Mouse (Mus musculus) T-helper 17 cell (primary cell): Measurements from ENCODE around the gene 1700016C15Rik.

Source experiments
- in situ Hi-C, 2 experiments: fragments of 300-600 bp; cut with MboI, MseI; formaldehyde crosslinking; loops; 1 replicate in 1 of 2; 2 replicates in 1 of 2; pipeline ENCODE4 v1.15.1; 2025; ENCODE audit warnings: high pct_unique_total_duplicates in 2 of 2

The 1700016C15Rik gene

DNA sequence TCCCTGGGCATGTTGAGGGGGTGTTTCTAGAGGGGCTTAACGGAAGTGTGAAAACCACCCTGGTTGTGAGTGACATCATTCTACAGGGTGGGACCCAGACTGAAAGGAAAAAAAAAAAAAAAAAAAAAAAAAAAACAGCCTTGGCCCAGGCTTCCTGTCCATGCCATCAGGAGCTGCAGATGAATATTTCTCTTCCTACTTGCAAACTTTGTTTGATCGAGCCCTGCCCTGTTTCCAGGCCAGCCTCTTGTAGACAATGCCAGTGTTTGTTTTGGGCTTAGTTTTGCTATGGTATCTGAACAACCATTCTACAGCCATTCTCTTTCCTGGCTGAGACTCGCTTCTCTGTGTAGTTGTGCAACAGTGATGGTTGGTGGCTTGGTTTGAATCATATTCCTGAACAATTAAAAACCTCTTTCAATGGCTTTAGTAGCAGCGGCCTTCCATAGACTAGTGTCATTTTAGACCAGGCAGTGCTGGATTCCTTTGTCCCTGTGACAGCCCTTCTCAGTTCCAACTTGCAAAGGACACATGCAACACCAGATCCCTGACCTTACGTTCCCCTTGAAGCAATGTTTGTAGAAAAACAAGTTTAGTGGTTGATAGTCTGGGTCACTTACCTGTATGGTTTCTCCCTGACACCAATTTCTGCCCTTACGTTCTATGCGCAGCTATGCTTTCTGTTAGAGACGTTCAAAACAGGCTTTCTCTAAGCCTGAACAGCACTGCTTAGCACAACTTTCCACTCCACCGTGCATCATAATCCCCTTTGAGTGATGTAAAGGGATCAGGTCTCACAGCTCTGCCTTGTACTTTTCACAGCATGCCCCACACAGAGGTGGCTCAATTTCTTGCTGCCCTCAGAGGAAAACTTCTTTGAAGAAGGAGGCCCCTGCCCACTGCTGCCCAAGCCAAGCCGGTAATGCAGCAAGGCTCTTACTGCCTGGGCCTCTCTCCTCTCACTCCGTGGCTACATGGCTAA, at the start of gene 1700016C15Rik:
1700016C15Rik (plus strand) TSS at position 772 of the 982 bp plus-strand sequence.
- in situ Hi-C loops = no loop called here

DNA sequence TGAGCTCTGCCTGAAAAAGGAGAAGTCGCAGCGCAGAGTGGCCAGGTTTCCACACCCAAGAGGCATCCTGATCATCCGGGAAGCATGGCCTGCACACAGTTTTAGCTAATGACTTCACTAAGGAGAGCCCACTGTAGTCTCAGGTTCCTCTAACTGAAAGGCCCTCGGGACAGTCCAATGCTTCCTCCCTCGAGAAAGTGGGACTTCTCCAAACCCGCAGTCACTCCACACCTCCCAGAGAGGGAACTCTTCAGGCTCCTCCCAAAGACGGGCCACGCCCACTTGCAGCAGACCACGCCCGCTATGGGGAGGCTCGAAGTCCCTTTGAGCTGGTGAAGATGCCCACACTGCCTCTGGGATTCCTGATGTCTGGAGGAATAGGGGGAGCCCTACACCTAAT, 48.4 kb upstream of the 1700016C15Rik start:
- in situ Hi-C loops = loop anchor here (5.0 to 25.0 kb wide), 3 partner anchors 34 to 969 kb away; no protein-coding TSS in a partner anchor

DNA sequence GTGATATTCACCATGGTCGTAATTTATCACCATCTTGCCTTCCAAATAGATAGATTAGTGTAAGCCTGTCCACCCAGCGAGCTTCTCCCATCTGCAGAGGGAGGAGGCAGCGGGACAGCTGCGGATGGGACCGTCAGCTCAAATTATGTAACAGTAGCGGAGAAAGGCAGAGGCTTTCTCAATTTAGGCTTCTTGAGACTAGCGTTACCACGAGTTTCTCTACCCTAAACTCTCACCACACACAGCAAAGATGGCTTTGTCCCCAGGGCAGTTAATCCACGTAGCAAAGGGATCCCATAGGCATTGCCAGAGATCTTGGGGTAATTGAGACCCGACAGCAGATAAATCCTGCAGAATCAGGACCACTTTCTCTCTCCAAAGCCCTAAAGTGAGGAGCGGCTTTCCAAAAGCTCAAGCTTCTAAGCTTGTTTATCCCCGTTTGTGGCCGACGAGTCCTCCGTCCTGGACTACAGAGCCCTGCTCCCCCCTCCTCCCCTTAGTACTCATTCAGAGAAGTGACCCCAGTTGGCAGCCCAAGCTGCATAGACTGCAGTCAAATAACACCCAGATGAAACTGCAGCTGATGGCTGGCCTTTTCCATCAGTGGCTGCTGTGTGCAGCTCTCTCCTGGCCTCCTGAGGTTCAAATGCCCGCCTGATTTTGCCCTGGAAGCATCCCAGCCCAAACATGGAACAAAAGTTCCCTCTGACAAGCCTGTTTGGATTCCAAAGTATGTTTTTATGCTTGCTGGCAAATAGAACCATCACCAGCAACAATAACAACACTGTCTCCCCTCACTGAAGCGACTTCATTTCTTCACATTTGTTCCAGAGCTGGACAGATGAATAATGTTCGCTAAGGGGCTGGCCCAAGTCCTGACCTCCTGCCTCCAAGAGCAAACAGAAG, 45.4 kb upstream of the 1700016C15Rik start:
- in situ Hi-C loops = loop anchor here (5.0 to 25.0 kb wide), 3 partner anchors 37 to 972 kb away; no protein-coding TSS in a partner anchor

DNA sequence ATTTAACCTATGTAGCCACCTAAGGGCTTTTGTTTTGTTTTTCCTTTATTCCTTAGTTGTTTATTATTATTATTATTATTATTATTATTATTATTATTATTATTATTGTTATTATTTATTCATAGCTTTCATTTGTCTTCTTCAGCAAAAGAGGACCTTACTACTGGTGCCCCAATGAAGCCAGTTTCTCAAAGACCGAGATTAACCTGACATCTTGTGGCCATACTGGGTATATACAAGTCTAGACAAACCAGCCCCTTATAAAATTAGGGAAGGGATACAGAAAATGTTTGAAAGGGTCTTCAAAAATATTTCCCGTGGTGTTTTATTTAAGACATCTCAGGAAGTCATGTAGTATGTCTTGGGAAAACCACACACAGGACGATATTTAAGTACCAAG, 44.7 kb upstream of the 1700016C15Rik start:
- in situ Hi-C loops = loop anchor here (5.0 to 25.0 kb wide), 5 partner anchors 38 to 973 kb away; no protein-coding TSS in a partner anchor

DNA sequence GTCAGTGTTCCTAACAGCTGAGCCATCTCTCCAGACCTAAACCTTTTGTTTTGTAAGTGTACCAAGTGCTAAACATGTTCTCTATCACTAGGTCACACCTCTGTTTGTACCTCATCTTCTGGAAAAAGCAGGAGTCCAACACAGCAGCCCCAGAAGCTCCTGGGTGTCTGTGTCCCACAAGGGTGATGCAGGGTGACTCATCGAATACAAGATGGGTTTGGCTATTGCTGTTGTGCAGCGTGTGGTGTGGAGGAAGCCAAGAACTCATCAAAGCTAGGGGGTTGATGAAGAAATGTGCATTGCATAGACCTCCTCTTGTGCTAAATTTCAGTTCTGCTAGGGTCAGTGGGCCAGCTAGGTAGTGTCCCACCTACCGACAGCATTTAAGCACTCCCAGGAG, 43.5 kb upstream of the 1700016C15Rik start:
- in situ Hi-C loops = loop anchor here (5.0 to 25.0 kb wide), 4 partner anchors 279 to 974 kb away; no protein-coding TSS in a partner anchor

DNA sequence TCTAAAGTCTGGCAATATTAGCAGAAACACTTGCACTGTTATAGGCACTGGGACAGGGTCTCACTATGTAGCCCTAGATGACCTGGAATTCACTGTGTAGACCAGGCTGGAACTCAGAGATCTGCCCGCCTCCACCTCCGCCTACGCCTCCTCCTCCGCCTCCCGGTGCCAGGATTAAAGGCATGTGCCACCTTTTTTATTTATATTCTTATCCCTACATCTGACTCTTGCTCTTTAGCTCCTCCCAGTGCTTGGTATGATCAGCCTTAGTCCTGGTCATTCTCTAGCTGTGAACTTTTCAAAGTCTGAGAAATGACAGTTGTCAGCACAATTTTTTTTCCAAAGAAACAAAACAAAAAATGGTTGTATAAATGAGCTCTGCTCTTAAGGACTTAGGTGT, 42.6 kb upstream of the 1700016C15Rik start:
- in situ Hi-C loops = loop anchor here (5.0 to 25.0 kb wide), 4 partner anchors 280 to 975 kb away; no protein-coding TSS in a partner anchor

DNA sequence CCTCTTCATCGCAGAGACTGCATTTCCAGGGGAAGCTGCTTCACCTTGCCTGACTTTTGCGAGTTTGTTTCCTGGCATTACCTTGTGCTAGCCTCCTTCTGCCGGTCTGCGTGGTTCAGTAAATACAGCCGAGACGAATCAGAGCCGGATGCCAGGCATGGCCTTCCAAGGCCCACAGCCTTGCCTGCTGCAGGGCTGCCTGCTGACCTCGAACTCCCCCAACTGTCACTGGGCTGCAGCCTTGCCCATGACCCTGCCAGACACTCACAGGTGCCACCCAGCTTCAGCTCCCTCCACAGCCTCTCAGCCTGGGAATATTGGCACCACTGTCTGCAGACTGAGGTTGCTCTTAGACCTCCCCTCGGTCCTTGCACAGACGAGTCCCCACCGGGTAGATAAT, 37.1 kb upstream of the 1700016C15Rik start:
- in situ Hi-C loops = loop anchor here in 1 of 2 experiments (25.0 kb wide), 1 partner anchor 980 kb away; no protein-coding TSS in a partner anchor

DNA sequence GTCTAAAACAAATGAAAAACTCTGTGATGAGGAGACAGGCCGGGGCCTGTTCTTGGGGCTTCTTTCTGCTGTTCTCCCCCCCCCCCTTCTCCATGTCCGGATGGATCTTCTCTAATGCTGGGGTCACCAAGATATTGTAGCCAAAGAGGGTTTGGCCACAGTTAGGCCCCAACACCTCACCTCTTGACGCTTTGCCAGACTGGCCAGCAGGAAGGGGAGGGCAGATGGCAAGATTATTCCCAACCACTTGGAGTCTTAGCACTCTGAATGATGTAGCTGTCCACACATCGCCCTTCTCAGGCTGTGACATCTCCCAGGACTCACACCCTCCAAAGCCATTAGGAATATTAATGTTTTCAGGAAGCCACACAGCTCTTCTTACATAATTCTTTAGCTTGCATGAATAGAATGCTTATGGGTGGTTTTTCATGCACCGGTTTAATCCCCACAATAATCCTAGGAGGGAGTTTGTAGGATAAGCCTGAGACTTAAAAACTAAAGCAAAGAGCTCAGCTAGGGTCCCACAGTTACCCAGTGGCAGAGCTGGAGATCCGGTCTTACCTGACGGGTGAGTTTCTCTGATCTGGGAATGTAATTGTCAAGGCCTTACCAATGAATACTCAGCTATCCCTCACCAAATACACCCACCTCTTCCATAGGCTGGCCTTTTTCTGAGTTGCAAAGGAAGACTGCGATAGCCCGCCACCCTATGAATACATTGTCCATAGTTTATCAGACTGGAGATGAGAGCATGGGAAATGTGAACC, 35.9 kb upstream of the 1700016C15Rik start:
- in situ Hi-C loops = loop anchor here in 1 of 2 experiments (25.0 kb wide), 1 partner anchor 981 kb away; no protein-coding TSS in a partner anchor

DNA sequence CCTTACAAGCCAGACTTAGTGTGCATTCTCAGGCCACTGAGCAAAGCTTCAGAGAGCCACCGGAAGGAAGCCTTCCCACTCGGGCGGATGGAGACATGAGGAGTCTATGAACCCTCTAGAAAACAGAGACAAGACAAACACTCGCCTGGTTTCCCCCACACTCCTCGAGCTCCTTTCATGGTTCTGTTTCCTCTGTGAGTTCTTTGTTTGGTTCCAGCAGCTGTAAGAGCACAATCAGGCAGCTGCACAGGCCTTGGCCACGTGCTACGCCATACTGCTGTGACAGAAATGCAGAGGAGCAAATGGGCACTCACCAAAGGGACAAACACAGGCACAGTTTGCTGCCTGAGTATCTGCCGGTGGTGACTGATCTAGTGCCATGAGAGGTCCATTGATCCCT, 29.1 kb upstream of the 1700016C15Rik start:
- in situ Hi-C loops = loop anchor here in 1 of 2 experiments (5.0 kb wide), 1 partner anchor 818 kb away; no protein-coding TSS in a partner anchor

DNA sequence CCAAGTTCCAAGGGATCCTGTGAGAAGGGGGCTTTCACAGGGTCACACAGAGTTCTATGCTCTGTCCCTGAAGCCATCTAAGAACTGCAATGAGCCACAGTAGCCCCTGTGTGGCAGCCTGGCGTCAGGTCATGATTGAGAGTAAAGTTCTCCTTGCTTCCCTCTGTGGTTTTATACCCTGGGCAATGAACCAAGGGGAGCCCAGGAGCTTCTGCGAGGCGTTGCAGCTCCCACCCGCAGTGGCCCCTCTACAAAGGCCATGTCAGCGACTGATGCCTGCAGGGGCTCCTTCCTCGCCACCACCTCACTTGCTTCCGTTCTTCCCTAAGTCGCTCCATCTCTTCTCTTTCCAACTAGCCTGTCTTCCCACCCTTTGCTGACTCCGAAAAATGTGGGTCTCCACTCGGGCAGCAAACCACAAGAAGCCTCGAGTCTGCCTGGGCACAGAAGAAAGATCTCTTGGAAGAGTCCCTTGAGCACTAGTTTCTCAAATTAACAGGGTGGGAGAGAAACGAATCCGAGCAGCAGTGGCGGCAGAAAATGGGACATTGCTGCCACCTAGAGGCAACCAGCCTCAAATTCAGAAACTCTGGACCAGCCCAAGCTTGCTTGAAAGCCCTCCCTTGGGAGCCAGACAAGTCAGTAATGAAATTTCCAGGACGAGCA, 27.0 kb upstream of the 1700016C15Rik start:
- in situ Hi-C loops = loop anchor here in 1 of 2 experiments (5.0 kb wide), 1 partner anchor 820 kb away; no protein-coding TSS in a partner anchor

DNA sequence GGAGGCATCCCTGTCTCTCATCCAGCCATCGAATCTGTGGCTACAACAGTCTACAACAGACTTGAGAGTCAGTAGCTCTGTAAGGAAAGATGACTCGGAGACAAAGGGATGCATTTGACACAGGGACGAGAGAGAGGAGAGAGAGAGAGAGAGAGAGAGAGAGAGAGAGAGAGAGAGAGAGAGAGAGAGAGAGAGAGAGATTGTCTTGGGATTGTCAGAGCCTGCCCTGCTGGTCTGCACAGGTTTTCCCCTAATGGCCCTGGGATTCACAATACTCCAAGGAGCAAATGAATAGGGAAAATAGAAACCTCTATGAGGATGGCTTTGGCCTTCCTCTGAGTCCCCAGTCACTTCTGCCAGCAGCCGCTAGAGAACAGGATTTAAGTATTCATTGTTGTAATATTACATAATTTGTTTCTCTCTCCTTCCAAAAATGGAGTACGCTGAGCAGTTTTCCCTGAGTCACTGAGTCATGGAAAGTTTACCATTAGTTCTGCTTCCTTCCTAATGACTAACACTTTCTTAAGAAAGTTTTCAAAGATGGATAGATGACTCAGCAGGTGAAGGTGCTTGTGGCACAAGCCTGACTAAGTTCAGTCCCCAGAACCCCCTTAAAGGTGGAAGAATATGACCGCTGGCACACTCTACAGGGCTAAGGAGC, 26.3 kb upstream of the 1700016C15Rik start:
- in situ Hi-C loops = loop anchor here in 1 of 2 experiments (5.0 kb wide), 1 partner anchor 821 kb away; no protein-coding TSS in a partner anchor

DNA sequence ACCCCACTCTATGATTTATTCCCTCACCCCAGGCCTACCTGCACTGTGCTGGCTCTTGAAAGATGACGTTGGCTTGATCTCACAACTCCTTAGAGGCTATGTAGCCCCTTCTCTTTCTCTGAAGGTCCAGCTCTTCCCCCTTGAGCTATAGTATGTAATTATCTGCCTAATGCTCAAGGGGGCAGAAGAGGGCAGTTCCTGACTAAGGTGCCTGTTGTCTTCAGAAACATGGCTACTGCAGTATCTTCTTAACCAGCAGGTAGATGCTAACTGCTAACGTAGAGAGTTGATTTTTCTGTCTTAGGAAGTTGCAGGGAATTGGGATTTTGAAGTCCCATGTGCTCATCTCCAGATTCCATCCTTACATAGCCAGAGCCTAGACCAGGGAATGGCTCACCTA, 24.4 kb upstream of the 1700016C15Rik start:
- in situ Hi-C loops = no loop called here

DNA sequence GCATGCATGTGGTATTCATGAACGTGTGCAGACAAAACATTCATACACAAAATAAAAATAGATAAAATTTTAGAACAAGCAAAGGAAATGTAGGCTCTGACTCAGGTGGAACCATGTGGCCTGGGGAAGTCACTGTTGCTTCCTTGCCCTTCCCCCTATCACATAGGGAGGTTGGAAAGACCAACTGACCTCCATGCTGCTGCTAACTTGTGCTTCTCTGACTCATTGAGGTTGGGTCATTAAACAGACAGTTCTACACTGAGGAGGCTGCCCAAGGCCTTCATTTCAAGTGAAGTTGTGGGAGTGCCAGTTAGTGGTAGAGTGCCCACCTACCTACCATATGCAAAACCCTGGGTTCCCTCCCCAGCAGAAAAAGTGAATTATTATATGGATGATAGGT, 22.0 kb upstream of the 1700016C15Rik start:
- in situ Hi-C loops = no loop called here

DNA sequence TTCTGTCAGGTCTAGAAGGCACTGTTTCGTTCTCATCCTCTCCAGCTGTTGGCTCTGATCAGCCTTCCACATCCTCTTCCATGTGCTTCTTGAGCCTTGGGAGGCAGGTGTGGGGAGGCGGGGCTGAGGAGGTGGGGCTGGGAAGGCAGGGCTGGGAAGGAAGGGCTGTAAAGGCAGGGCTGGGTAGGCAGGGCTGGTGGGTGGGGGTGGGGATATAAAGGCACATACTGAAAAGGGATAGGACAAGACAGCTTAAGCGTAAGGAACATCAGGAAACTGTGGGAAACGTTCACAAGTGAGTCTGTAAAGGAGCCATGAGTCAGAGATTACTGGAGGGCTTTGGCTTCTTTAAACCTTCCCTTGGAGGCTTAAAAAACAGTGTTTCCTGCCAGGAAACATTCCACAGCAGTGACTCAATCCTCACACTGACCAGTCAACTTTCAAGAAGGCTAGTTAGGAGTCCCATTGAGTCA, 21.0 kb upstream of the 1700016C15Rik start:
- in situ Hi-C loops = no loop called here

DNA sequence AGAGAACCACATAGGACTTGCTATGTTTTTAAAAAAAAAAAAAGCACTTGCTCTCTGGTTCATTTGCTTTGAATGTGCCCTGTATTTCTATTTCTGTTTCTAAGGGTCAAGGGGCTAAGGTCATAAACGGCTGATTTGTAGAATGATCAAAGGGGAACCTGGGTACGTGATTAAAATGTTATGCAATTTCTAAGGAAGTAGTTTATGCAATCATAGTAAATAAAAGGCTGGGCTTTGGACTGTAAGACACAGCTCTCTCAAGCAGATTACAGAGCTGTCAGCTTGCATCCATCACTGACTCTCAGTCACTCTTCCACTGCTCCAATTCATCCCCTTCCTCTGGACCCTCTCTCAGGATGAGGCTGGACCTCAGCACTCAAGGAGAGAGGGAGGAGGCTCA, 18.6 kb upstream of the 1700016C15Rik start:
- in situ Hi-C loops = no loop called here

DNA sequence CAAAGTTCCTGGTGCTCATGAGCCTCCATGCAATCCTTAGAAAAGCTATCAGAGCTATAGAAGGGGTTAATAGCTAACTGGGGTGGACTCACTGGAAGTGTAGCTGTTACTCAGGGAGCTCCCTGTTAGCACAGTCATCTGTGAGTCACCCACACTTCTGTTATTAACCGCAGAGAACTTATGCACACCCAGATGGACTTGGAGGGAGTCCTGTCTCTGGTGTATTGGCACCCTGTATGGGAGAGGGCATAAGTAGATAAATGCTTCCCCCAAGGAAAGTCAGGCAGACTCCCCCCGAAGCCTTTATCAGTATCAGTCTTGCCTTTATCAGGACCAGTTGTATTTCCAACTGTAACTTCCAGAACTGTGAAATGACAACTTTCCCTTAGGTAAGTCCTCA, 18.2 kb upstream of the 1700016C15Rik start:
- in situ Hi-C loops = no loop called here

DNA sequence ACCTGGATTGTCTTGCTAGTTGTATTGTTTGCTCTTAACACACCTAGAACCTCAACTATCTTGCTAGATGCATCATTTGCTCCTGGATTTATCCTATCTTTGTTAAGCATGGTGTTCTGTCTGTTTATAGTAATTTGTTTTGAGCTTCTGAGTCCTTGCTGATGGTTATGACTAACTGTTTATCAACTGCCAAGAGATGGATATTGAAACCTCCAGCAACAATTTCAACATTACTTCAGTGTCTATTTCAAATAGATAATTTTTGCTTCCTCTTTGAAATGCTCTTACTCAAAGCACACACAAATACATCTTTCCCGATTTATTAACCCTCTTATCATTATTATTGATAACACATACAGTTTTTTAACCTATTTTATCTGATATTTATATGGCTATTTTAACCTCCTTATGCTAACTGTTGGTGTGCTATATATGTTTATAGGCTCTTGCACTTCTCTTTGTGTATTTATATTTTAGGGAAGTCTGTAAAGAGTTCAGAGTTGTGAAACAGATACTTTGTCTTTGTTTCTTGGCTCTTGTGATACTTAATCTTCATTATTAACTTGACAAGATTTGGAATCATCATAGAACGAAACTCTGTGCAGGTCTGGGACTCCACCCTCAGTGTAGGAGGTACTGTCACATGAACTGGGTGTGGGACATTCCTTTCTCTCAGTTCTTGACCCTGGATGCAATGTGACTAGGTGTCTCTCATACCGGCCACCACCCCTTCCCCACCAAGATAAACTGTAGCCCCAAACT, 15.8 kb upstream of the 1700016C15Rik start:
- in situ Hi-C loops = no loop called here

DNA sequence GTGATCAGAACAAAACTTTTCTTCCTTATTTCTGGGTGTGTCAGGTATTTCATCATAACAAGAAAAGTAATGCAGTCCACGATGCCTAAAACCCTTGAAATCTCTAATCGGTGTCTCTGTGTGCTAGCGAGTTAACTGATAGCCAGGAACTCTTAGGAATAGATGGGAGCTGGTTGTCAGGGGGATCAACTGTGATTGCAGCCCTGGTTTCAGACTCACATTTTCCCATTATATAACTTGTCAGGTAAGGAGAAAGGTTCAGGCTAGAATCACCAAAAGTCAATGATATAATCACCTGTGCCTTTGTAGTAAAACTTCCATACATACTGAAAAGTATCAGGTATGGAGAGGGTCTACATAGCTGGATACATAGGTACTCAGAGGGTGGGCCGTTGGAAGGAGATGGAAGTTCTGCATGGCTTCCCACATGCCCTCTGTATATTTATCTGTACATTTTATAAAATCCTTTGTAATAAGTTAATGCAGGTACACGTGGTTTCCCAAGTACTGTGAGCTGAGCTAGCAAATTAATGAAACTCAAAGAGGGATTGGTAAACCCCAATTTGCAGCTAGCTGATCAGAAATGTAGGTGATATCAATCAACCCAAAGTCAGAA, 15.1 kb upstream of the 1700016C15Rik start:
- in situ Hi-C loops = no loop called here
